Mouse (Mus musculus) cortical plate, adult 2 months (tissue): ENCODE data around the gene Araf.

Experiments used
- CTCF ChIP-seq: fragments of 200-500 bp; IDR thresholded peaks from 2 replicates; pipeline ENCODE4 v1.5.1; 2011; ENCODE audit warnings: mild to moderate bottlenecking, control low read depth, low read length; ENCODE audit not compliant: insufficient read depth; ENCODE audit errors: extremely low read depth
- POLR2A ChIP-seq: fragments of 200-500 bp; IDR thresholded peaks from 2 replicates; pipeline ENCODE4 v1.6.1; 2011; ENCODE audit warnings: mild to moderate bottlenecking, low read length, control low read depth; ENCODE audit not compliant: insufficient read depth; ENCODE audit errors: extremely low read depth

DNA sequence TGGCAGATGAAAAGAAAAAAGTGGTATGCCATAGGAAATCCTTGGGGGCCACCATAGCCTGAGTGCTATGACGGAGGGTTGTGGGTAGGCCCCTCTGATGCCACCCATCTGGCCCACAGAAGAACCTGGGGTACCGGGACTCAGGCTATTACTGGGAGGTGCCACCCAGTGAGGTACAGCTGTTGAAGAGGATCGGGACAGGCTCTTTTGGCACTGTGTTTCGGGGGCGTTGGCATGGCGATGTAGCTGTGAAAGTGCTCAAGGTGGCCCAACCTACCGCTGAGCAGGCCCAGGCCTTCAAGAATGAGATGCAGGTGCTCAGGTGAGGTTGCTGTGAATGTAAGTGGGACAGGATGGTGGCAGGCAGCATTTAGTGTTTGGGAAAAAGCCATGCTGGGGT lies 56.2 kb downstream of the Araf start:
- TF ChIP-seq POLR2A (no peak), CTCF (no peak)
